Mouse (Mus musculus): Measurements from ENCODE around the gene Hk3.

GRCm38 (mm10) chr13:55069719-55070118 is 48.5 kb upstream of the Hk3 start:
- TF ChIP-seq POLR2A (IDR thresholded peaks at IDR 0.05; ENCODE audit: borderline replicate concordance, insufficient read depth, low read length) = no peak
- TF ChIP-seq CTCF (IDR thresholded peaks at IDR 0.05; ENCODE audit: borderline replicate concordance, insufficient read depth, low read depth, low read length) = no peak
